Mouse (Mus musculus) embryonic facial prominence, embryonic 10.5 days (tissue): Measurements from ENCODE around the gene Ptrh1. TPM values are rescaled to one million over a fixed set of nuclear protein-coding genes. Genes with fewer than 3 reads are reported as not detected.
A peak's percentile ranks its signal among the peaks of the same experiment; 100 is the strongest.

Source experiments
- DNase-seq: peaks from one replicate; pipeline ENCODE4 v3.0.0-alpha.2; 2017; ENCODE audit warnings: low spot score
- H3K27ac ChIP-seq: fragments of 300-500 bp; sonication (generic); replicated peaks from 2 replicates; pipeline ENCODE4 v1.5.1; 2016; ENCODE audit warnings: mild to moderate bottlenecking
- H3K27me3 ChIP-seq: fragments of 300-500 bp; sonication (generic); replicated peaks from 2 replicates; pipeline ENCODE4 v1.6.1; 2016; ENCODE audit warnings: low read depth, mild to moderate bottlenecking; ENCODE audit not compliant: poor library complexity, severe bottlenecking
- H3K36me3 ChIP-seq: fragments of 300-500 bp; sonication (generic); replicated peaks from 2 replicates; pipeline ENCODE4 v1.6.1; 2016; ENCODE audit warnings: mild to moderate bottlenecking, moderate library complexity
- H3K4me1 ChIP-seq: fragments of 300-500 bp; sonication (generic); 2 replicates; pipeline ENCODE4 v1.6.1; 2016
- H3K4me3 ChIP-seq: fragments of 300-500 bp; sonication (generic); 2 replicates; pipeline ENCODE4 v1.5.1; 2016; ENCODE audit warnings: mild to moderate bottlenecking, moderate library complexity
- H3K9me3 ChIP-seq: fragments of 300-500 bp; sonication (generic); 2 replicates; pipeline ENCODE4 v1.6.1; 2016; ENCODE audit warnings: mild to moderate bottlenecking
- WGBS: fragments of 180-500 bp; shearing (Covaris S2); methylation state at CpG from one replicate; pipeline ENCODE4 v1.1.7; 2016; 5-methylcytosine and 5-hydroxymethylcytosine counted together
- polyA plus RNA-seq: library from polyadenylated mRNA; unstranded; fragments of >200 nt; fragmentation: Nextera tagmentation; extraction: Ambion mirVana; gene quantifications from 2 replicates; pipeline ENCODE4 v1.2.1, GENCODE M21; 2016

Gene Ptrh1
- polyA plus RNA-seq, 1 experiment from 2014 or later: 5.3 TPM

- no peak overlapping the region for H3K27ac ChIP-seq
- no peaks in the 10 kb centered on the region for H3K27me3 ChIP-seq
- no peak overlapping the region for H3K4me3 ChIP-seq
- WGBS: 76% methylated on average over 17 of the region's 17 CpGs
- no peak for DNase-seq
- no peaks in the 10 kb centered on the region; the same call in 1 of the 2 replicates for H3K4me1 ChIP-seq
- no peaks in the 10 kb centered on the region for H3K9me3 ChIP-seq
- H3K36me3 ChIP-seq: peaks cover 24% of the 10 kb centered on the region
Observed at GRCm38 (mm10) chr2:32816946-32817581, 41.5 kb downstream of the Ptrh1 start.

- no peak overlapping the region for H3K4me3 ChIP-seq
- no peak overlapping the region for H3K27ac ChIP-seq
- H3K9me3 ChIP-seq: no peaks in the 10 kb centered on the region
- no peaks in the 10 kb centered on the region for H3K27me3 ChIP-seq
- peaks cover 4% of the 10 kb centered on the region for H3K4me1 ChIP-seq
- no peak for DNase-seq
- 72% methylated on average over 7 of the region's 7 CpGs for WGBS
- H3K36me3 ChIP-seq: peaks cover 23% of the 10 kb centered on the region
Observed at GRCm38 (mm10) chr2:32817589-32817988, 42.0 kb downstream of the Ptrh1 start.

DNA sequence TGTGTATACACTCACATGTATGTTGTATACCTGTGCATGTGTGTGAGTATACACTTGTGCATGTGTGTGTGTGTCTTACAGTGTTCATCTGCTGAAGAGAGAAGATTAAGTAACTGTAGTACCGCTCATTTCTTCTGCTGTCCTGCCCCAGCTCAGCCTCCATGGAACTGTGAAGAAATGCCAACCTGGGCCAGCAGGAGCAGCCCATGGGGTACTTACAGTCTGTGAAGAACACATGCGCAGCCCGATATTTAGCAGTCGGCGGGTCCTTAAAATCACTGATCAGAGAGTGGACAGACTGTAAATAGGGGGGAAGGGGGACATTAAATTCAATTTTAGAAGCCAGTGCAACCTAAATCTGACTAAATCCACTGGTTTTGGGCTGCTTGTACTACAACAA lies 42.6 kb downstream of the Ptrh1 start:
- H3K9me3 ChIP-seq: no peaks in the 10 kb centered on the region
- no peak overlapping the region for H3K27ac ChIP-seq
- H3K27me3 ChIP-seq: no peaks in the 10 kb centered on the region
- H3K4me1 ChIP-seq: peaks cover 10% of the 10 kb centered on the region
- H3K36me3 ChIP-seq: peaks cover 17% of the 10 kb centered on the region
- DNase-seq: no peak
- H3K4me3 ChIP-seq: no peak overlapping the region
- WGBS: 95% methylated on average over 5 of the region's 5 CpGs

DNA sequence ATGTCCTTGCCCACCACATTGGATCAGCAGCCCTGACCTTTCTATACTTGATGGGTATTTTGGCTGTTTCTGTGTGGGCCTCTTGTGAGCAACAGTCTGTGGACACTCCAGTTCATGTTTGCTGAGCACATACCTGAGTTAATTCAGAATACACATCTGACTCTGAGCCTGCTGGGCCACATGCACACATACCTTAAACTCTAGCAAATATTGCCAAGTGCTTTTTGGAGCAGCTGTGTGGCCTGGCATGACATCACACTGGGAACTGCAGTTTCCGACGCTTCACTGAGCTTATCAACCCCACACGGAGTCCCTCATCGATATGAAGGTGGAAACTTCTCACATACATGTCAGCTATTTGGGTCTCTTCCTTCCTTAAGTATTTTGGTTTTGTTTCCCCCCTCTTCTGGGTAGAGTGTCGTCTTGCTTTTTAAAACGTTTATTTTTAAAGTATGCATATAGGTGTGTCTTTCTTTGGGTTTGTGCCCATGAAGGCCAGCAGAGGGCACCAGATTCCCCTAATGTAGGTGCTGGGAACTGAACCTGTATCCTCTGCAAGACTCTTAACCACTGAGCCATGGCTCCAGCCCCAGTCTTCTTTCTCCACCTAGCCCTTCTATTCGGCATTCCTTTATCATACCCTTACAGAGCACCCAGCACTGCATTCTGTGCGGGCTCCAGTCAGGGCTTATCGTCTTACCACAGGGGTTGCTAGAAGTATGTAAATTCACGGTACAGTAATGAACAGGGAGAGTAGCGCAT lies 45.6 kb downstream of the Ptrh1 start:
- WGBS: 71% methylated on average over 11 of the region's 11 CpGs

GRCm38 (mm10) chr2:32822643-32823042 lies 47.1 kb downstream of the Ptrh1 start:
- no peak for DNase-seq
- WGBS: 84% methylated on average over 6 of the region's 6 CpGs
- Histone ChIP-seq H3K27me3 (no peaks in the 10 kb centered on the region), H3K36me3 (peaks cover 10% of the 10 kb centered on the region), H3K27ac (peak overlapping the region; percentile 57), H3K9me3 (no peaks in the 10 kb centered on the region), H3K4me3 (no peak overlapping the region), H3K4me1 (peaks cover 25% of the 10 kb centered on the region)

More for the DNA sequence above, 45.6 kb downstream of the Ptrh1 start:
- peaks cover 25% of the 10 kb centered on the region for H3K4me1 ChIP-seq
- no peak overlapping the region for H3K4me3 ChIP-seq
- peak; percentile 48 for DNase-seq
- no peaks in the 10 kb centered on the region for H3K9me3 ChIP-seq
- no peaks in the 10 kb centered on the region for H3K27me3 ChIP-seq
- H3K27ac ChIP-seq: no peak overlapping the region
- peaks cover 8% of the 10 kb centered on the region for H3K36me3 ChIP-seq

DNA sequence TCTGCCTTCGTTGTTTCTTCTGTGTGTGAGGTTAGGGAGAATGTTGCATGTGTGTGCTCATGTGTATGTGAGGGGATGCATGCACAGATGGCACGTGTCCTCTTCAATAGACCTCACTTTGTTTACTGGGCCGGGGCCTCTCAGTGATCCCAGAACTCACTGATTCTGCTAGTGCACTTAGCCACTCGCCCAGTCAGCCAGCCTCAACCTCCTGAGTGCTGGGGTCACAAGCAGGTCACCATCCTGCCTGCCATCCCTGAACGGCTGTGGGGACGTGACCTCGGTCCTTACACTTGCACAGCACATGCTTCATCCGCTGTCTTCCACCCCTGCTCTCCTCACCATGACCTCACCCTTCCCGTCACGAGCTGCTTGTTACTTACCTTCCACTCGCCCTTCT lies 47.6 kb downstream of the Ptrh1 start:
- peak overlapping the region; percentile 57 for H3K27ac ChIP-seq
- WGBS: 50% methylated on average over 11 of the region's 11 CpGs

GRCm38 (mm10) chr2:32823579-32824154 lies 48.1 kb downstream of the Ptrh1 start:
- Histone ChIP-seq H3K9me3 (no peaks in the 10 kb centered on the region), H3K36me3 (0 out of 2 replicates have a peak, but pooled peaks cover 4% of the 10 kb centered on the region), H3K4me1 (peaks cover 25% of the 10 kb centered on the region), H3K27me3 (no peaks in the 10 kb centered on the region), H3K4me3 (no peak overlapping the region), H3K27ac (peak overlapping the region; percentile 57)
- no peak for DNase-seq
- WGBS: 68% methylated on average over 8 of the region's 8 CpGs

More for the DNA sequence above, 47.6 kb downstream of the Ptrh1 start:
- H3K27me3 ChIP-seq: no peaks in the 10 kb centered on the region
- H3K4me1 ChIP-seq: peaks cover 25% of the 10 kb centered on the region
- no peaks in the 10 kb centered on the region for H3K9me3 ChIP-seq
- peaks cover 5% of the 10 kb centered on the region; the same call in 1 of the 2 replicates for H3K36me3 ChIP-seq
- DNase-seq: peak; percentile 22
- 0 out of 2 replicates have a peak overlapping the region, but pooled peaks have one; percentile 18 for H3K4me3 ChIP-seq

DNA sequence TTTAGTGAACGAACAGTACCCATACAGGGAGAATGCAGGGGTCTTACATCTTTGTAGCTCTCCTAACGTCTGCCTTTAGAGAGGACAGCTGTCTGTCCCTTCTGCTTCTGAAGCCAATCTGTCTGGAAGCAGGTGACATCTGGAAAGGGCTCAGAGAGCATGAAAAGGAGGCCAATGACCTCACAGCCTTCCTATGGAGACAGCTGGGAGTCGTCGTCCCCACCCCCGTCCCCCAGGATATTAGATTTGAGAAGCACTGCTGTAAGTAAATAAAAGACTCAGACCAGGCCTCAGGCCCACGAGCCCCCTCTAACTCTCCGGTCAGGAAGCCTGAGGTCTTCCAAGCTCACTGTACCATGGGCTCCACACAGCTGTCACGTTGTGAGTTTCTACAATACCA lies 48.6 kb downstream of the Ptrh1 start:
- no peaks in the 10 kb centered on the region for H3K9me3 ChIP-seq
- no peaks in the 10 kb centered on the region for H3K27me3 ChIP-seq
- 42% methylated on average over 8 of the region's 8 CpGs for WGBS
- 0 out of 2 replicates have a peak, but pooled peaks cover 4% of the 10 kb centered on the region for H3K36me3 ChIP-seq
- H3K27ac ChIP-seq: 0 out of 2 replicates have a peak overlapping the region, but pooled peaks have one; percentile 21
- H3K4me1 ChIP-seq: peaks cover 29% of the 10 kb centered on the region
- peak; percentile 26 for DNase-seq
- no peak overlapping the region for H3K4me3 ChIP-seq

- peaks cover 29% of the 10 kb centered on the region for H3K4me1 ChIP-seq
- 81% methylated on average over 1 of the region's 1 CpGs for WGBS
- H3K9me3 ChIP-seq: no peaks in the 10 kb centered on the region
- no peak overlapping the region for H3K4me3 ChIP-seq
- 0 out of 2 replicates have a peak overlapping the region, but pooled peaks have one; percentile 21 for H3K27ac ChIP-seq
- H3K27me3 ChIP-seq: no peaks in the 10 kb centered on the region
- no peak for DNase-seq
- 0 out of 2 replicates have a peak, but pooled peaks cover 4% of the 10 kb centered on the region for H3K36me3 ChIP-seq
Observed at GRCm38 (mm10) chr2:32824778-32825177, 49.2 kb downstream of the Ptrh1 start.

- peaks cover 29% of the 10 kb centered on the region for H3K4me1 ChIP-seq
- 89% methylated on average over 6 of the region's 6 CpGs for WGBS
- no peak overlapping the region for H3K4me3 ChIP-seq
- no peaks in the 10 kb centered on the region for H3K9me3 ChIP-seq
- no peak overlapping the region; the same call in 1 of the 2 replicates for H3K27ac ChIP-seq
- DNase-seq: no peak
- no peaks in the 10 kb centered on the region for H3K27me3 ChIP-seq
- H3K36me3 ChIP-seq: 0 out of 2 replicates have a peak, but pooled peaks cover 4% of the 10 kb centered on the region
Observed at GRCm38 (mm10) chr2:32825796-32826195, 50.2 kb downstream of the Ptrh1 start.
